Mouse (Mus musculus) liver, embryonic 13.5 days (tissue): ENCODE measurements around the gene Pepd. TPM values are rescaled to one million over a fixed set of nuclear protein-coding genes. Genes with fewer than 3 reads are reported as not detected.
A peak's percentile ranks its signal among the peaks of the same experiment; 100 is the strongest.

Source experiments
- ATAC-seq: fragments of 200-750 bp; cut with Nextera tagmentation; 2 replicates; pipeline ENCODE4 v1.8.0; 2017; ENCODE audit warnings: low read depth, mild to moderate bottlenecking, moderate number of reproducible peaks, moderate library complexity
- DNase-seq: peaks from one replicate; pipeline ENCODE4 v3.0.0; 2022
- H3K27ac ChIP-seq: fragments of 300-500 bp; sonication (generic); 2 replicates; pipeline ENCODE4 v1.5.1; 2015; ENCODE audit warnings: moderate library complexity, mild to moderate bottlenecking, inconsistent platforms
- H3K27me3 ChIP-seq: fragments of 300-500 bp; sonication (generic); 2 replicates; pipeline ENCODE4 v1.6.1; 2015; ENCODE audit warnings: mild to moderate bottlenecking, inconsistent platforms
- H3K36me3 ChIP-seq: fragments of 300-500 bp; sonication (generic); 2 replicates; pipeline ENCODE4 v1.6.1; 2015; ENCODE audit warnings: mild to moderate bottlenecking, inconsistent platforms
- H3K4me1 ChIP-seq: fragments of 300-500 bp; sonication (generic); replicated peaks from 2 replicates; pipeline ENCODE4 v1.6.1; 2015; ENCODE audit warnings: inconsistent platforms
- H3K4me2 ChIP-seq: fragments of 300-500 bp; sonication (generic); 2 replicates; pipeline ENCODE4 v1.6.1; 2015; ENCODE audit warnings: inconsistent platforms, mild to moderate bottlenecking, moderate library complexity
- H3K4me3 ChIP-seq: fragments of 300-500 bp; sonication (generic); replicated peaks from 2 replicates; pipeline ENCODE4 v1.5.1; 2015; ENCODE audit warnings: mild to moderate bottlenecking, inconsistent platforms
- H3K9ac ChIP-seq: fragments of 300-500 bp; sonication (generic); 2 replicates; pipeline ENCODE4 v1.6.1; 2015; ENCODE audit warnings: mild to moderate bottlenecking, inconsistent platforms
- H3K9me3 ChIP-seq: fragments of 300-500 bp; sonication (generic); replicated peaks from 2 replicates; pipeline ENCODE4 v1.6.1; 2016; ENCODE audit warnings: inconsistent platforms
- WGBS: fragments of 180-500 bp; shearing (Covaris S2); methylation state at CpG from one replicate; pipeline ENCODE4 v1.1.7; 2015; ENCODE audit not compliant: insufficient replicate concordance; 5-methylcytosine and 5-hydroxymethylcytosine counted together
- polyA plus RNA-seq: library from polyadenylated mRNA; unstranded; fragments of >200 nt; fragmentation: Nextera tagmentation; extraction: Ambion mirVana; gene quantifications from 2 replicates; pipeline ENCODE4 v1.2.1, GENCODE M21; 2015

Pepd gene
- polyA plus RNA-seq, 1 experiment from 2014 or later, result 50.8 TPM

DNA sequence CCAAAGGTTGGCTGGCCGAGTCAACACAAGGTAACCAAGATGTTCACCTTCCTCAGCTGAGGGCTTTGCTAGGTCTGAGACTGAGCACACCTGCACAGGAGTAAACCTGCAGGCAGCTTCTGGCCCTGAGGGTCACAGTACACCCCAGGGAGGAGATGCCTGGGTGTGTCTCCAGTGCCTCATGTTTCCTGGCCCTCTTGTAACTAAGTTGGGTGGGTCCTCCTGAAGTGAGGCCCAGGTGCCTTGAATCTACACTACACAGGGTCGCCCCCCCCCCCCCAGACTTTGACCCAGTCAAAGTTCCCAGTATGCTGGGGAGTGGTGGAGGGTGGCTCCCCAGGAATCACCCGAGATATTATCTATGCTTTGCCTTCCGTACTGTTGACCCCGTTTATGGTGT is 117.0 kb downstream of the Pepd start:
- no peak for DNase-seq
- Histone ChIP-seq H3K4me1 (peaks cover 38% of the 10 kb centered on the region), H3K4me2 (no peak overlapping the region), H3K27ac (no peak overlapping the region), H3K27me3 (no peaks in the 10 kb centered on the region), H3K4me3 (no peak overlapping the region), H3K9ac (no peak overlapping the region), H3K9me3 (no peaks in the 10 kb centered on the region), H3K36me3 (peaks cover under 1% of the 10 kb centered on the region; the same call in 1 of the 2 replicates)
- no peak for ATAC-seq
- WGBS, result 48% methylated on average over 5 of the region's 5 CpGs

DNA sequence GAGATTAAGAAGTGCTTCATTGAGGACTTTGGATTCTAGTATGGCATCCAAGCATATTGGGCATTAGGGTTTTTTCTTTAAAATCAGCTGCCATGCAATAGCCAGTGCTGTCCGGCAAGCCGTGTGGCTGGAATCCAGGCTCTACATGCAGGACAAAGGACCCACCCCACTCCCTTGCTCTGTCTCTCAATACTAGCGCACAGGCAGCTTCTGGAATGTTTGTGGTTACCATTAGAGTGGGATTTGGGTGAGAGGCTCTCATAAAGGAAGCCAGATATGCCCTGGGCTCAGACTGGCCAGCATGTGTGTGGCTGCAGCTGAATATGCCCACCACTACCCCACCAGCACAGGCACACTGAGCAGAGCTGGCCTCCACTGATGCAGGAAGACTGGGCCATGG is 117.5 kb downstream of the Pepd start:
- H3K27me3 ChIP-seq, result no peaks in the 10 kb centered on the region
- no peaks in the 10 kb centered on the region for H3K9me3 ChIP-seq
- no peak overlapping the region for H3K4me2 ChIP-seq
- DNase-seq, result no peak
- ATAC-seq, result no peak
- peaks cover 42% of the 10 kb centered on the region for H3K4me1 ChIP-seq
- 74% methylated on average over 3 of the region's 3 CpGs for WGBS
- no peak overlapping the region for H3K27ac ChIP-seq
- no peak overlapping the region for H3K9ac ChIP-seq
- H3K4me3 ChIP-seq, result no peak overlapping the region
- H3K36me3 ChIP-seq, result peaks cover 4% of the 10 kb centered on the region; the same call in 1 of the 2 replicates

DNA sequence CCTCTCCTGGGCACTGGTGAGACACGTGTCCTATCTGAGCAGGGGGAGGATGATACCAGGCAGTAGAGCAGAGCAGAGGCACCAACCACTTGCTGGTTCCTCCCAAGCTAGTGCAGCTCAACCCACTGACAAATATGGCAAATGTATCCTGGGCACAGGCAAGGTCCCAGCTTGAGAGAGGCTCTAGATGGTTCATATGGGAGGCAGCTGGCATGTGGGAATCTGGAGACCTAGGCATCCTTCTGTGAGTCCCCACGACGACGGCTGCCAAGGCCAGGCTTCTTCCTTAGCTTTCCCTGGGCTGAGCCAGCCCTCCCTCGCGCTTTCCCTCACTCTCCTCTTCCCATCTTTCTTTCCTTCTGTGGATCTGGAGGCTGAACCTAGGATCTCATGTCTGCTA is 118.4 kb downstream of the Pepd start:
- peaks cover 51% of the 10 kb centered on the region for H3K4me1 ChIP-seq
- 72% methylated on average over 6 of the region's 6 CpGs for WGBS
- no peaks in the 10 kb centered on the region for H3K9me3 ChIP-seq
- no peak overlapping the region for H3K4me3 ChIP-seq
- H3K36me3 ChIP-seq, result peaks cover 10% of the 10 kb centered on the region
- DNase-seq (no peak), ATAC-seq (no peak)
- H3K27me3 ChIP-seq, result no peaks in the 10 kb centered on the region
- no peak overlapping the region for H3K27ac ChIP-seq
- no peak overlapping the region for H3K4me2 ChIP-seq
- H3K9ac ChIP-seq, result no peak overlapping the region

GRCm38 (mm10) chr7:35035141-35035553 is 123.0 kb downstream of the Pepd start:
- ATAC-seq (peak; percentile 6; the same call in 1 of the 2 replicates), DNase-seq (no peak)
- H3K36me3 ChIP-seq, result peaks cover 16% of the 10 kb centered on the region
- no peaks in the 10 kb centered on the region for H3K27me3 ChIP-seq
- no peak overlapping the region for H3K4me2 ChIP-seq
- H3K27ac ChIP-seq, result peak overlapping the region; percentile 39; the same call in 1 of the 2 replicates
- no peak overlapping the region for H3K9ac ChIP-seq
- WGBS, result 57% methylated on average over 6 of the region's 6 CpGs
- no peaks in the 10 kb centered on the region for H3K9me3 ChIP-seq
- H3K4me3 ChIP-seq, result no peak overlapping the region
- H3K4me1 ChIP-seq, result peaks cover 26% of the 10 kb centered on the region

DNA sequence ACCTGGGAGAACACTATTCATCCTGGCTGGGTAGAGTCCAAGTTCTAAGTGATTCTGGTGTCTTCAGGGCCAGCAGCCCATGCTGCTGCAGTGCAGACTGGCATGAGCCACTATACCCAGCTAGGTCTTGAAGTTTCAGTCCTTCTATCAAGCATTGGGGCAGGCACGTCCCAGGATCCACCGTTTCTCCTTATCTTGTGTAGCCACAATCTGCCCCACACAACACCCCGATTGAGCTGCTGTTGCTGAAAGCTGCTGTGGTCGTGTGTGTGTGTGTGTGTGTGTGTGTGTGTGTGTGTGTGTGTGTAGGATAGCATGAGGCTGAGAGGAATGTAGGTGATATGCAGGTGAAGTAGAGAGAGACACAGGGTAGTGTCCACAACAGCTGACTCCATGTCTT is 123.4 kb downstream of the Pepd start:
- ATAC-seq, result peak; percentile 72
- H3K4me1 ChIP-seq, result peaks cover 26% of the 10 kb centered on the region
- peak overlapping the region; percentile 39; the same call in 1 of the 2 replicates for H3K27ac ChIP-seq
- no peak for DNase-seq
- no peak overlapping the region for H3K9ac ChIP-seq
- no peaks in the 10 kb centered on the region for H3K27me3 ChIP-seq
- H3K9me3 ChIP-seq, result no peaks in the 10 kb centered on the region
- H3K4me2 ChIP-seq, result no peak overlapping the region
- H3K36me3 ChIP-seq, result peaks cover 20% of the 10 kb centered on the region
- WGBS, result 12% methylated on average over 4 of the region's 4 CpGs
- no peak overlapping the region for H3K4me3 ChIP-seq

DNA sequence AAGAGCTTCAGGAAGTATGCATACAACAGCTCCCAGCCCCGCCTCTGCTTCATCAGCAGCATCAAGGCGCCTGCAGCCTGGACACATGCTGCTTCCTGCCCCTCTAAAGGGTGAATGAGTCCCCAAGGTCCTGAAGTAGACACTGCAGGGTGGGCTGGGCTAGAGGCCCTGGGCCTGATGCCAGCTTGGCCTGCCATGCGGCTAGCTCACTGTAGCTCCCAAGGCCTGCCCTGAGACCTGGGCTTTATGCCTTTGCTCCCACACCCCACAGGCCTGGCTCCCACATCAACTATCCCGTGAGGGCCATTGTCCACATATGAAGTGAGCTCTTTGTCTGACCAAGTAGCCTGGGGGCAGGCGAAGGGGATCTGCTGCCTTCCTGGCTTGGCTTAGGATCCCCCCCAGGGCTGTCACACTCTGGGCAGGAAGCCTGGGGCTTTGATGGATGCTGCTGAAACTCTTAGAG is 124.1 kb downstream of the Pepd start:
- no peak overlapping the region for H3K27ac ChIP-seq
- WGBS, result 74% methylated on average over 5 of the region's 5 CpGs
- no peak for DNase-seq
- no peaks in the 10 kb centered on the region for H3K27me3 ChIP-seq
- H3K4me2 ChIP-seq, result no peak overlapping the region
- H3K9ac ChIP-seq, result no peak overlapping the region
- peaks cover 32% of the 10 kb centered on the region for H3K4me1 ChIP-seq
- no peak for ATAC-seq
- H3K4me3 ChIP-seq, result no peak overlapping the region
- peaks cover 28% of the 10 kb centered on the region for H3K36me3 ChIP-seq
- H3K9me3 ChIP-seq, result no peaks in the 10 kb centered on the region

DNA sequence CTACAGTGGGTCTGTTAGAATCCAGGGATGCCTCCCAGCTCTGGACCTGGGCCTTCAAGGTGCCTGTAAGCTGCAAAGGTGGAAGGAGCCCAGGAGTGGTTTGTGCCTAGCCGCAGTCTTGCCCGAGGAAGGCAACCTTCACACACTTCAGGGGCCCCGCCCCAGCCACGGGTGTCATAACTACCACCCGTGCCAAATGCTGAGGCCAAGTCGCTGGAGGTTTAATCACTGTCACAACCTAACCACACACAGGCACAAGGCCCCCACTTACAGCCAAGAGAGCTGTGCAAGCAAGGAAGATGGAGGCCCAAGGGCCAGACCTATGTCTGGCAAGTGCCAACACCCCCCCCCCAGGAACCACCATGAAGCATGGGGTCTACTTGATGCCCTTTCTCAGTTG is 125.2 kb downstream of the Pepd start:
- Histone ChIP-seq H3K4me1 (peaks cover 32% of the 10 kb centered on the region), H3K36me3 (peaks cover 35% of the 10 kb centered on the region), H3K4me3 (no peak overlapping the region), H3K27me3 (no peaks in the 10 kb centered on the region), H3K9me3 (no peaks in the 10 kb centered on the region), H3K9ac (no peak overlapping the region), H3K27ac (no peak overlapping the region), H3K4me2 (no peak overlapping the region)
- ATAC-seq (no peak), DNase-seq (no peak)
- 69% methylated on average over 6 of the region's 6 CpGs for WGBS

DNA sequence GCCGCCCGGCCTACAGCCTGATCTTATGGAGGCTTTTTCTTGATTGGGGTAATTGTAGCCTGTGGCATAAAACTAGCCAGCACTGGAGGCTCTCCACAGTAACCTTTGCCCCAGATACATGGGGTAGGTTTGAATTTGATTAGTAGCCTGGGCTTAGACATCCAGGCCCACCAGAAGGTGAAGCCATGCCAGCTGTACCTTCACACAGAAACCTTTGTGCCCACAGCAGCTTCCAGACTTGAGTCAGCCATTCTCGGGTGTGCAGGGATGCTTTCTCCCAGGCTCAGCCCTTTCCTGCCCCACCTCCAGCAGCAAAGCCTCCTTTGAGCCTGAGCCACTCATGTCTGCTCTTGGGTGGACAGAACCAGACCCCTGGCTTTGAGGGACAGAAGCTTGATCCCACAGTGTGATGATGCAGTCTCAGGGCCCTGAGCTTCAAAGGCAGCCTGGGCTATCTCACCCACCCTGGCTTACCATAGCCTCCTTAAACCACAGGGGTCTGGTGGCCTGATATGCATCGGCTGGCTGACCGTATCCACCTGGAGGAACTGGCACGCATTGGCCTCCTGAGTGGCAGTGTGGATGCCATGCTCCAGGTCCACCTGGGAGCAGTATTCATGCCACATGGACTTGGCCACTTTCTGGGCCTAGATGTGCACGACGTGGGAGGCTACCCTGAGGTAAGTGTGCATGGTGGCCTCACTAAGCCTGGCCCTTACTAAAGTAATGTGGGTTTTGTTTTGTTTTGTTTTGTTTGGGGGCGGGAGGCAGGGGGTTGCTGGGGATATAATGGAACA is 128.2 kb downstream of the Pepd start:
- no peak overlapping the region for H3K4me2 ChIP-seq
- H3K4me3 ChIP-seq, result no peak overlapping the region
- WGBS, result 87% methylated on average over 9 of the region's 9 CpGs
- H3K27me3 ChIP-seq, result no peaks in the 10 kb centered on the region
- no peak overlapping the region for H3K9ac ChIP-seq
- no peak for ATAC-seq
- no peak for DNase-seq
- no peak overlapping the region for H3K27ac ChIP-seq
- H3K9me3 ChIP-seq, result no peaks in the 10 kb centered on the region
- peaks cover 56% of the 10 kb centered on the region for H3K36me3 ChIP-seq
- H3K4me1 ChIP-seq, result peaks cover 18% of the 10 kb centered on the region

DNA sequence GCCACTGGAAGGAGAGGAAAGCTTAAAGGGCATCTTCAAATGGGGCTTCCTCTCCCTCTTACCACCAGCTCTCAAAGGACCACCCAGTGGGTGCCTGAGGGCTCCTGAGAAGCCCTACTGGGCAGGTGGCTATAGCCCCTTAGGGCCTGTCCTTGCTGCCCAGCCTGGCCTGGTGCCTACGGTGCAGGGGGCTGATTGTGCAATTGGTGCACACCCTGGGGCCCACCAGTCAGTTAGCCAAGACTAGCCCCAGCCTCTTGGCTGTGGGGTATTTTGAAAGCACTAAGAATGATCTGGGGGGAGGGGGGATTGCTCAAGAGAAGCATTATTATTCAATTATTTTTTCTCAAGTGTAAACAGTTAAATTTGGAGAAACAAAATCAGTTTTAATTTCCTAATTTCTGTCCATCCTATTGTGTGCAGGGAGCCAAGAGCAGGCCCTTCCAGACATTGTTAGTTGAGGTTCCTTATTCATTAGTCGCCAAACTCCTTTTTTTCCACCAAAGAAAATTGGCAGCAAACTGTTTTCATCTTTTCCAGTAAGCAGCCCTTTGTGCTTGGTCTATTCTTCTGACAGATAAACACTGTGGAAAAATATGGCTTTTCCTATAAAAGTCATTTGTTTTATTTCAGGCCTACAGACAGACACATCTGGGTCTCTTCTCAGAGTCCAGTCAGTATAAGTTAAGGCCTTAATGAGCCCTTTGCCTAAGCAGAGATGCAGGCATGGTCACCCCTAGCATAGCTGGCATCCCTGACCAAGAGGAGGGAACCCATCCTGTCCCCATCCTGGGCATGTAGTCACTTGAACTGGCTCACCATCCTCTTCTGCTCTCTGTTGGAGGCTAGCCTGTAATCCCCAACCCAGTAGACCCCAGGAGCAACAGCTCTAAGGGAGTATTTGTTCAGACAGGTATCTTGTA is 129.4 kb downstream of the Pepd start:
- Histone ChIP-seq H3K9me3 (no peaks in the 10 kb centered on the region), H3K27me3 (no peaks in the 10 kb centered on the region), H3K4me2 (no peak overlapping the region), H3K4me1 (peaks cover 13% of the 10 kb centered on the region), H3K27ac (no peak overlapping the region), H3K36me3 (peaks cover 66% of the 10 kb centered on the region), H3K9ac (no peak overlapping the region), H3K4me3 (no peak overlapping the region)
- WGBS, result 66% methylated on average over 2 of the region's 2 CpGs
- DNase-seq, result no peak
- no peak for ATAC-seq

DNA sequence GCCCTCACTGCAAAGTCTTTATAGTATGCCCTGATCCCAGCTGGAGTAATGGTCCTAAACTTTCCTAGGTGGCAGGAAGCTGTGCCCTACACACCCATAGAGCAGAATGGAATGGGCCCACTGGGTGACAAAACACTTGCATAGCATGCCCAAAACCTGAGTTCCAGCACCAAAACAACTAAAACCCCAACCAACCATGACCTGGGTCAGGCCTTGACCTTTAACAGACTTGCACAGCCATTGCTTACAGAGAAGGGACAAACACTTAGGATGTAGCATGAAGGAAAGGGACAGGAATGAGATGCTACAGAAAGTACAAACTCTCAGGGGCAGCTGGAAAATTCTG is 130.0 kb downstream of the Pepd start:
- no peak overlapping the region for H3K4me3 ChIP-seq
- H3K36me3 ChIP-seq, result peaks cover 73% of the 10 kb centered on the region
- H3K4me1 ChIP-seq, result peaks cover 19% of the 10 kb centered on the region
- H3K4me2 ChIP-seq, result no peak overlapping the region
- H3K9ac ChIP-seq, result no peak overlapping the region
- H3K9me3 ChIP-seq, result no peaks in the 10 kb centered on the region
- DNase-seq (no peak), ATAC-seq (no peak)
- no peak overlapping the region for H3K27ac ChIP-seq
- H3K27me3 ChIP-seq, result no peaks in the 10 kb centered on the region

DNA sequence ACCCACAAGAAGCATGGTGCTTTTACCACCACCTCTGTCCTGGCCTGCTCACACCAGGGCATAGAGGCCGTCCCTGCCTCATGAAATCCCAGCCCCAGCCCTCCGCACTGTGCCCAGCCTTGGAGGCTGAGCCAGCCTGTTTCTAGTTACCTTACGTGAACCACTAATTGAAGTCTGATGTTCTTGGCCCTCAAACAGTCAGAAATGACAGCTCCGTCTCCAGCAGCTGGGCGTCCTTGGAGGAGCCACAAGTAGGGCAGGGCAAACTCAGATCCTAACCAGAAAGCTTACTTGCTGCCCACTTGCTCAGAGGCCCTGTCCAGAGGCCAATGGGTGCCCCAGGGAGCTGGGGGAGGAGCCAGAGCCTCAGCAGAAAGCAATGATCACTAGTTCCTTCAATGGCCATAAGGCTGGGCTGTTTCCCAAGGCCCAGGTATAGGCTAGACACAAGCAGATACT is 130.6 kb downstream of the Pepd start:
- WGBS, result 95% methylated on average over 5 of the region's 5 CpGs
- Histone ChIP-seq H3K4me3 (no peak overlapping the region), H3K36me3 (peaks cover 79% of the 10 kb centered on the region), H3K9ac (no peak overlapping the region), H3K27ac (no peak overlapping the region), H3K4me1 (peaks cover 20% of the 10 kb centered on the region), H3K9me3 (no peaks in the 10 kb centered on the region), H3K4me2 (no peak overlapping the region), H3K27me3 (no peaks in the 10 kb centered on the region)
- DNase-seq (no peak), ATAC-seq (no peak)
